Mouse (Mus musculus) MEL (cell line): ENCODE measurements around the gene Nup214. TPM values are rescaled to one million over a fixed set of nuclear protein-coding genes. Genes with fewer than 3 reads are reported as not detected.

Experiments
- DNase-seq: peaks from one replicate; pipeline ENCODE4 v3.0.0; 2011; ENCODE audit warnings: low read depth, low spot score
- H3K27ac ChIP-seq: 2 replicates; pipeline ENCODE4 v1.5.1; 2012; ENCODE audit warnings: low read depth, mild to moderate bottlenecking, control low read depth, low read length, moderate library complexity; ENCODE audit not compliant: control insufficient read depth
- H3K27me3 ChIP-seq, 2 experiments: fragments of 150-350 bp in 1 of 2; sonication (generic) in 1 of 2; 2 replicates each; pipeline ENCODE4 v1.6.1; 2012; ENCODE audit warnings: low read length in 2 of 2, mild to moderate bottlenecking in 2 of 2, improper control_type of control experiment in 1 of 2, moderate library complexity in 1 of 2; ENCODE audit not compliant: insufficient read depth in 2 of 2, control insufficient read depth in 1 of 2
- H3K36me3 ChIP-seq, 2 experiments: 2 replicates each; pipeline ENCODE4 v1.6.1; 2012 to 2014; ENCODE audit warnings: low read length in 2 of 2, improper control_type of control experiment in 1 of 2, inconsistent platforms in 1 of 2, mild to moderate bottlenecking in 1 of 2; ENCODE audit not compliant: insufficient read depth in 2 of 2, control insufficient read depth in 1 of 2
- H3K4me1 ChIP-seq, 2 experiments: fragments of 150-350 bp in 1 of 2; sonication (generic) in 1 of 2; 2 replicates each; pipeline ENCODE4 v1.6.1; 2012; ENCODE audit warnings: low read length in 2 of 2, improper control_type of control experiment in 1 of 2, mild to moderate bottlenecking in 1 of 2; ENCODE audit not compliant: insufficient read depth in 2 of 2, control insufficient read depth in 1 of 2
- H3K4me3 ChIP-seq, 2 experiments: fragments of 150-350 bp in 1 of 2; sonication (generic) in 1 of 2; 2 replicates each; pipeline ENCODE4 v1.5.1; 2012; ENCODE audit warnings: low read depth in 2 of 2, low read length in 2 of 2, mild to moderate bottlenecking in 2 of 2, moderate library complexity in 2 of 2, control low read depth in 1 of 2, improper control_type of control experiment in 1 of 2; ENCODE audit not compliant: control insufficient read depth in 1 of 2, insufficient read depth in 1 of 2
- H3K79me2 ChIP-seq: 2 replicates; pipeline ENCODE4 v1.6.1; 2012; ENCODE audit warnings: mild to moderate bottlenecking, low read length, moderate library complexity; ENCODE audit not compliant: control insufficient read depth, poor library complexity, insufficient read depth
- H3K9ac ChIP-seq: 2 replicates; pipeline ENCODE4 v1.6.1; 2012; ENCODE audit warnings: low read depth, mild to moderate bottlenecking, control low read depth, low read length, moderate library complexity; ENCODE audit not compliant: control insufficient read depth, poor library complexity, severe bottlenecking
- H3K9me3 ChIP-seq: fragments of 150-350 bp; sonication (generic); replicated peaks from 2 replicates; pipeline ENCODE4 v1.6.1; 2012; ENCODE audit warnings: mild to moderate bottlenecking, low read length, improper control_type of control experiment, moderate library complexity; ENCODE audit not compliant: insufficient read depth
- BHLHE40 ChIP-seq: IDR thresholded peaks from 2 replicates; pipeline ENCODE4 v1.6.1; 2012; ENCODE audit warnings: low read depth, mild to moderate bottlenecking, inconsistent platforms, low read length, improper control_type of control experiment, borderline replicate concordance
- CTCF ChIP-seq, 3 experiments: IDR thresholded peaks in 2 of 3; conservative IDR thresholded peaks in 1 of 3; 2 replicates each; pipeline ENCODE4 v1.5.1; 2011 to 2012; ENCODE audit warnings: low read length in 3 of 3, low read depth in 2 of 3, mild to moderate bottlenecking in 2 of 3, improper control_type of control experiment in 1 of 3, inconsistent platforms in 1 of 3, mixed read lengths in 1 of 3, moderate library complexity in 1 of 3; ENCODE audit not compliant: control insufficient read depth in 1 of 3, insufficient read depth in 1 of 3, poor library complexity in 1 of 3, severe bottlenecking in 1 of 3
- ELF1 ChIP-seq: IDR thresholded peaks from 2 replicates; pipeline ENCODE4 v1.6.1; 2014; ENCODE audit warnings: low read depth, mild to moderate bottlenecking, inconsistent platforms, low read length, improper control_type of control experiment, moderate library complexity
- ETS1 ChIP-seq: IDR thresholded peaks from 2 replicates; pipeline ENCODE4 v1.6.1; 2012; ENCODE audit warnings: low read depth, mild to moderate bottlenecking, inconsistent platforms, low read length, improper control_type of control experiment, moderate library complexity
- GABPA ChIP-seq: IDR thresholded peaks from 2 replicates; pipeline ENCODE4 v1.6.1; 2012; ENCODE audit warnings: low read depth, mild to moderate bottlenecking, inconsistent platforms, low read length, improper control_type of control experiment, moderate library complexity
- JUND ChIP-seq: IDR thresholded peaks from 2 replicates; pipeline ENCODE4 v1.6.1; 2011; ENCODE audit warnings: low read depth, mild to moderate bottlenecking, improper control_type of control experiment, low read length
- MAX ChIP-seq: IDR thresholded peaks from 2 replicates; pipeline ENCODE4 v1.6.1; 2011; ENCODE audit warnings: low read length, improper control_type of control experiment
- MAZ ChIP-seq: IDR thresholded peaks from 2 replicates; pipeline ENCODE4 v1.6.1; 2012; ENCODE audit warnings: low read depth, mild to moderate bottlenecking, inconsistent platforms, low read length, improper control_type of control experiment
- POLR2AphosphoS2 ChIP-seq: IDR thresholded peaks from 2 replicates; pipeline ENCODE4 v1.6.1; 2011; ENCODE audit warnings: low read length, improper control_type of control experiment
- TAL1 ChIP-seq: IDR thresholded peaks from 2 replicates; pipeline ENCODE4 v1.6.1; 2012; ENCODE audit warnings: mild to moderate bottlenecking, inconsistent platforms, low read length, moderate library complexity, mixed read lengths
- TCF12 ChIP-seq: IDR thresholded peaks from 2 replicates; pipeline ENCODE4 v1.6.1; 2014; ENCODE audit warnings: low read depth, mild to moderate bottlenecking, inconsistent platforms, low read length, improper control_type of control experiment, moderate library complexity
- UBTF ChIP-seq: IDR thresholded peaks from 2 replicates; pipeline ENCODE4 v1.6.1; 2012; ENCODE audit warnings: low read depth, mild to moderate bottlenecking, inconsistent platforms, low read length, improper control_type of control experiment, moderate library complexity, borderline replicate concordance; ENCODE audit not compliant: insufficient read depth
- USF1 ChIP-seq: IDR thresholded peaks from 2 replicates; pipeline ENCODE4 v1.6.1; 2014; ENCODE audit warnings: low read depth, mild to moderate bottlenecking, inconsistent platforms, low read length, improper control_type of control experiment, moderate library complexity
- ZMIZ1 ChIP-seq: IDR thresholded peaks from 2 replicates; pipeline ENCODE4 v1.6.1; 2012; ENCODE audit warnings: low read depth, mild to moderate bottlenecking, inconsistent platforms, low read length, improper control_type of control experiment, moderate library complexity
- polyA plus RNA-seq, 2 experiments: library from polyadenylated mRNA; stranded (reverse) in 1 of 2; unstranded in 1 of 2; fragments of >175 nt in 1 of 2; fragments of >200 nt in 1 of 2; gene quantifications; 2 replicates each; pipeline versions ENCODE4 v1.2.1 to v1.2.4; 2012; ENCODE audit warnings: low replicate concordance in 2 of 2, low read depth in 1 of 2; ENCODE audit not compliant: insufficient read length in 2 of 2, insufficient read depth in 1 of 2, missing spikeins in 1 of 2
- total RNA-seq: library from RNA; depleted of rRNA; stranded (reverse); fragments of 300-350 nt; gene quantifications from 2 replicates; pipeline ENCODE4 v1.2.3, GENCODE M21; 2012

Nup214 gene
- total and polyA plus RNA-seq, 3 experiments = 71.4 to 163 (median 78.6) TPM

DNA sequence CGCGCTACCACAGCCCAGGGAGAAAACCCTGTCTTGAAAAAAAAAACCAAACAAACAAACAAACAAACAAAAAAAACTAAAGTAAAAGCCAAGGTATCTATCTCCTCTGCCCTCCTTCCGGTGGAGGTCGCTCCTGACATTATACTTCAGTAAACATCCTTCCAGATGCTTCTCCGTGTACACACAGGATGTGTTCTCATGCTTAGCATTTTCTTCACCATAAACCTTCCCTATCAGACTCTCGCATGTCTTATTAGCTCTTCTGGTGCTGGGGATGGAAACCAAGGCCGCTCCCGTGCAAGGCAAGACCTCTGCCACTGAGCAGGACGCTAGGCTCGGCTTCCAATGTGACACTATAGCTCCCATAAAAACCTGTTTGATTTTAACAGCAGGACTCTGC, 103.5 kb downstream of the Nup214 start:
- TF ChIP-seq MAX (no peak), TCF12 (no peak), ZMIZ1 (no peak), USF1 (no peak), ETS1 (no peak), TAL1 (no peak), JUND (no peak), UBTF (no peak), ELF1 (no peak), POLR2AphosphoS2 (no peak), CTCF (IDR thresholded peaks at IDR 0.05 in 2 of 3, conservative IDR thresholded peaks at IDR 0.05 in 1 of 3; ENCODE audit: control insufficient read depth in 1 of 3, insufficient read depth in 1 of 3, low read depth in 2 of 3, low read length in 3 of 3, poor library complexity in 1 of 3, severe bottlenecking in 1 of 3) (no peak)
- Histone ChIP-seq H3K27me3 (no peaks in the 10 kb centered on the region), H3K4me1 (peaks cover 10 to 15% of the 10 kb centered on the region in 2 experiments), H3K79me2 (peaks cover 17% of the 10 kb centered on the region), H3K9ac (no peak overlapping the region), H3K4me3 (no peak overlapping the region), H3K9me3 (no peaks in the 10 kb centered on the region), H3K27ac (no peak overlapping the region), H3K36me3 (peaks cover 0 to 3% of the 10 kb centered on the region in 2 experiments; a peak in 3 of 4 replicates)
- no peak for DNase-seq

DNA sequence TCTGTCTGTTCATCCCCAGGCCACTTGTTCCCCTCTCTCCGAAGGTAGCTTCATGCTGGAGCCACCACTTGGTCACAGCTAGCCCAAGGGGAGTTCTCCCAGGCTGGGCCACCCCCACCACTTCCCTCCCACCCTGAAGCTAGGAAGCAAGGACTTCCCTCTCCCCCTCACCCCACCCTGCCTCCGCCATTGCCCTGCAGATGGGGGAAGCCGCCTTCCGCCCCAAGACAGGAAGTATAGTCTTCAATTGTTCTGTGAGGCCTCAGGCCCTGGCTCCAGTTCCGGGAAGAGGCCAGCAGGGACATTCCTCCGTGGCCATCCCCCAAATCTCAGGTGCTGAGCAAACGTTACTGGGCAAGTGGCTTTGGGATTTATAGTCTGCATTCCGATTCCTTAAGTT, 104.3 kb downstream of the Nup214 start:
- no peaks in the 10 kb centered on the region for H3K9me3 ChIP-seq
- TF ChIP-seq MAZ (0 out of 2 replicates have a peak, but pooled peaks have one; percentile 25), BHLHE40 (no peak), GABPA (no peak)
- TF ChIP-seq, all 39 proteins: peak for 1
- no peaks in the 10 kb centered on the region for H3K27me3 ChIP-seq
- peaks cover 25% of the 10 kb centered on the region for H3K79me2 ChIP-seq
- H3K27ac ChIP-seq = no peak overlapping the region
- H3K36me3 ChIP-seq = peaks cover 0 to 3% of the 10 kb centered on the region in 2 experiments; a peak in 3 of 4 replicates
- H3K4me3 ChIP-seq = no peak overlapping the region
- H3K4me1 ChIP-seq = peaks cover 12 to 17% of the 10 kb centered on the region in 2 experiments
- no peak for DNase-seq
- H3K9ac ChIP-seq = no peak overlapping the region

DNA sequence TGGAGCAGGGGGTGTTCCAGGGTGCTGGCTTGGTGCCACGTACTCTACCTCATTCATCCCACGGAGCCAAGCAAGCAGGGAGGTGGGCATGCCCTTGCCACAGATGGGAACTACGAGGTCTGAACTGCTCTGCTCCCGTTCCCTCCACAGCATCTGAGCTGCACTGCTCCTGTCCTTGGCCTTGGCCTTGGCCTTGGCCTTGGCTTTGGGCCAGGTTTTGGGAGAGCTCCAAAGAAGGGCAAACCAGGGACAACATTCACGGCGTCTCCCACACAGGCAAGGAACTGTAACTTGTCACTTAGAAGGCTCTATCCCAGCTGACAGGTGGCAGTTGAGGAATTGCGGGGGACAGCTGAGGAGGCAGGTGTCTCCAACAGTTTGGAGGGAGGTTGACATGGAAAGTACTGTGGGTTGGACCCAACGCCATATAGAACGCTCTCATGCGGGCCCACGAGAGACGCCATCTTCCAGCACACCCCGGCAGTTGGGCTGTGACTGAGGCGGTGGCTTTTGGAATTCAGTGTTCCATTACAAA, 105.0 kb downstream of the Nup214 start:
- Histone ChIP-seq H3K79me2 (peaks cover 27% of the 10 kb centered on the region), H3K27ac (no peak overlapping the region), H3K4me1 (peaks cover 12 to 17% of the 10 kb centered on the region in 2 experiments), H3K27me3 (no peaks in the 10 kb centered on the region), H3K9me3 (no peaks in the 10 kb centered on the region), H3K4me3 (no peak overlapping the region), H3K36me3 (peaks cover 0 to 3% of the 10 kb centered on the region in 2 experiments; a peak in 3 of 4 replicates), H3K9ac (no peak overlapping the region)
- no peak for TF ChIP-seq ETS1
- DNase-seq = no peak
